Mouse (Mus musculus) E14TG2a.4 (cell line): Measurements from ENCODE around the gene Jmjd8.
A peak's percentile ranks its signal among the peaks of the same experiment; 100 is the strongest.

Experiments used
- H3K27me3 ChIP-seq: 2 replicates; pipeline ENCODE4 v1.6.1; 2014; ENCODE audit warnings: low read length, control low read depth; ENCODE audit not compliant: insufficient read depth
- H3K36me3 ChIP-seq: 2 replicates; pipeline ENCODE4 v1.6.1; 2014; ENCODE audit warnings: low read length, control low read depth; ENCODE audit not compliant: insufficient read depth
- H3K4me1 ChIP-seq: replicated peaks from 2 replicates; pipeline ENCODE4 v1.6.1; 2014; ENCODE audit warnings: low read depth, low read length, control low read depth
- H3K4me3 ChIP-seq: replicated peaks from 2 replicates; pipeline ENCODE4 v1.5.1; 2014; ENCODE audit warnings: mild to moderate bottlenecking, low read length
- H3K9me3 ChIP-seq: 2 replicates; pipeline ENCODE4 v1.6.1; 2014; ENCODE audit warnings: low read length, control low read depth
- CTCF ChIP-seq: conservative IDR thresholded peaks from 2 replicates; pipeline ENCODE4 v1.5.1; 2014; ENCODE audit warnings: low read length
- NANOG ChIP-seq: IDR thresholded peaks from 2 replicates; pipeline ENCODE4 v1.6.1; 2014; ENCODE audit warnings: borderline replicate concordance, low read length, mixed read lengths
- POU5F1 ChIP-seq: IDR thresholded peaks from 2 replicates; pipeline ENCODE4 v1.6.1; 2014; ENCODE audit warnings: low read length, borderline replicate concordance

Gene Jmjd8

GRCm38 (mm10) chr17:25828223-25828594 is 458 bp upstream of the Jmjd8 start:
- Histone ChIP-seq H3K9me3 (no peaks in the 10 kb centered on the region), H3K4me1 (peaks cover 83% of the 10 kb centered on the region), H3K36me3 (peaks cover 65% of the 10 kb centered on the region), H3K4me3 (peak overlapping the region; percentile 95), H3K27me3 (no peaks in the 10 kb centered on the region)
- TF ChIP-seq POU5F1 (no peak), CTCF (no peak), NANOG (no peak)

GRCm38 (mm10) chr17:25829558-25830017 is 921 bp downstream of the Jmjd8 start:
- Histone ChIP-seq H3K27me3 (no peaks in the 10 kb centered on the region), H3K9me3 (no peaks in the 10 kb centered on the region), H3K4me3 (peak overlapping the region; percentile 95), H3K4me1 (peaks cover 86% of the 10 kb centered on the region), H3K36me3 (peaks cover 72% of the 10 kb centered on the region)
- TF ChIP-seq POU5F1 (no peak), CTCF (no peak), NANOG (no peak)

DNA sequence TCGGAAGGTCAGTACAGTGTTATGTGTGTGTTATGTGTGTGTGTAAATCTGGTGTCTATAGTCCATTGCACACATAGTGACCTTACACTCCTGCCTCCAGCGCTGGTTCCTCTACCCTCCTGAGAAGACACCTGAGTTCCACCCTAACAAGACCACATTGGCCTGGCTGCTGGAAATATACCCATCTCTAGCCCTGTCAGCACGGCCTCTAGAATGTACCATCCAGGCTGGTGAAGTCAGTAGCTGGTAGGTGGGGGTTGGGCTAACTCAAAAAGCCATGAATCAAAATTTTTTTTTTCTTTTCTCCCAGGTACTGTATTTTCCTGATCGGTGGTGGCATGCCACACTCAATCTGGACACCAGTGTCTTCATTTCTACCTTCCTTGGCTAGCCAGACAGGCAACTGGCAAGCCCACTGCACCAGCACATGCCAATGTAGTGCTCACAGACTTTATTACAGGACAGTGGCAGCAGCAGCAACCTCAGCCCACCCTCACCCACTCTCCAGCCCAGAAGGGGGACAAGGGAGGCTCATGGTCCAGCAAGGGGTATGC is 1.6 kb downstream of the Jmjd8 start:
- no peaks in the 10 kb centered on the region for H3K9me3 ChIP-seq
- peak overlapping the region; percentile 95 for H3K4me3 ChIP-seq
- peaks cover 74% of the 10 kb centered on the region for H3K36me3 ChIP-seq
- TF ChIP-seq NANOG (no peak), CTCF (no peak), POU5F1 (no peak)
- peaks cover 86% of the 10 kb centered on the region for H3K4me1 ChIP-seq
- no peaks in the 10 kb centered on the region for H3K27me3 ChIP-seq

DNA sequence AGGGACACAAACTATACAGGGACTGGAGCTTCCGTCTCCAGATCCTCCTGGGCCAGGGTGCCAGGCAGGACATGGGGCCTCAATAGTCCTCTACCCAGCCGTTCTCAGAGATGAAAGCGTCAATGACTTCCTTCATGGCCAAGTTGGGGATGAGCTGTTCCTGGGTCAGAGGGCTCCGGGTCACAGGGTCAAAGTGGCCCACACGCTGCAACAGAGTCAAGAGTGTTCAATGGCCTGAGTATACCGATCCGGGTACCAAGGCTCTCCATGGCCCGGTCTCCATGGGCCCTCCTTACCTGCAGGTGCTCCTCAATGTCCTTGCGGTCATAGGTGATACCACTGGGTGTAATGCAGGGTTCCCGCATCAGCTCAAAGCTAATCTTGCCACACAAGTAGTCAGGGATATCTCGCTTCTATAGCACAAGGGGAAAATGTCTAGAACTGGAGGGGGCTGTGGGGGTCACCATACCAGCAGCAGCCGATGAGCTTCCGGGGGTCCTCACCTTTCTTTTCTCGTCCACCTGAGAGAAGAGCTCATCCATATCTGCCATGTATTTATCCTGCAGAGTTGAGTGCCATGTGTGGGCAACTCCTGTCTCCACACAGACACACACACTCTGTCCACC is 2.3 kb downstream of the Jmjd8 start:
- peaks cover 86% of the 10 kb centered on the region for H3K4me1 ChIP-seq
- H3K27me3 ChIP-seq: peaks cover 2% of the 10 kb centered on the region; the same call in 1 of the 2 replicates
- TF ChIP-seq CTCF (no peak), POU5F1 (no peak), NANOG (no peak)
- H3K36me3 ChIP-seq: peaks cover 74% of the 10 kb centered on the region
- H3K4me3 ChIP-seq: peak overlapping the region; percentile 95
- H3K9me3 ChIP-seq: no peaks in the 10 kb centered on the region

DNA sequence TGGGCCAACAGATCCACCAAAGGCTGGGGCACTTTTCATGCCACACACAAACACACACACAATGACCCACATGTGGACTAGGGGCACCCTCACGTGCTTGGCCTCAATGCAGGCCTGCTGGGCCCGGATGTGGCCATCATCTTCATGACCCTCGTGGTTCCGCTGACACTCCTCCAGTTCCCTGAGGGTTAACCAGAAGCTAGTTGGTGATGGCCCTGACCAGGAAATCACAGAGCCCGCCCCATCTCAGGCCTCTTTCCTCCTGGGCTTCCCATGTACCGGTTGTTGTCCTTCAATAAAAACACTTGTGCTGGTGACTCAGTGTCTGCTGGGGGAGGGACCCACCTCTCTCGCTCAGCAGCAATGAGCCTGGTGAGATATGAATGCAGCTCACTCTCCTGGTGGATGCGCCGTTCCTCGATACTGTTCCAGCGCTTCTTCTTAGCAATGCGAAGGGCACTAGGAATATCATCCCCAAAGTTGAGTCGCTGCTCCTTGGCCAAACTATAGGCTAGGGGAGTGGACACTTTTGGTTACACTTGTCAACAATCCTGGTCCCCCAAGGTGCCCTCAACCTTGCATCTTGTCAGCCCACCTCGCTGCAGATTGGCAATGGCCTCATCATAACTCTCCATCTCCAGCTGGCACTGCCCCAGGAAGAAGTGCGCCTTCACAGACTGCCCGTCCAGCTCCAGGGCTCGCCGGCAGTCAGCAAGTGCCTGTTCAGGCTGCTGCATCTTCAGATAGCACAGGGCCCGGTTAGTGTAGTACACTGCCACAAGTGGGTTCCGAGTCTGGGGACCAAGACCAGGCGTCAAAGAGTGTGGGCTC is 3.0 kb downstream of the Jmjd8 start:
- Histone ChIP-seq H3K9me3 (no peaks in the 10 kb centered on the region), H3K4me1 (peaks cover 86% of the 10 kb centered on the region), H3K4me3 (peak overlapping the region; percentile 95), H3K27me3 (peaks cover 9% of the 10 kb centered on the region), H3K36me3 (peaks cover 71% of the 10 kb centered on the region)
- no peak for TF ChIP-seq CTCF
- TF ChIP-seq POU5F1: no peak

- Histone ChIP-seq H3K4me3 (peak overlapping the region; percentile 95), H3K4me1 (peaks cover 85% of the 10 kb centered on the region), H3K27me3 (peaks cover 11% of the 10 kb centered on the region), H3K36me3 (peaks cover 65% of the 10 kb centered on the region), H3K9me3 (no peaks in the 10 kb centered on the region)
- no peak for TF ChIP-seq CTCF
- no peak for TF ChIP-seq POU5F1
- no peak for TF ChIP-seq NANOG
These were observed 4.0 kb downstream of the Jmjd8 start for GRCm38 (mm10) chr17:25832436-25833290.

- Histone ChIP-seq H3K4me3 (peak within 1 kb of the TSS; percentile 95), H3K4me1 (peaks cover 83% of the 10 kb centered on the region)
These were observed 4.6 kb downstream of the Jmjd8 start, which contains the start of gene Stub1 for GRCm38 (mm10) chr17:25833291-25833663. Gene Stub1 (minus strand): TSS chr17:25833404.

GRCm38 (mm10) chr17:25833961-25834594 is 5.4 kb downstream of the Jmjd8 start:
- Histone ChIP-seq H3K27me3 (peaks cover 11% of the 10 kb centered on the region), H3K9me3 (no peaks in the 10 kb centered on the region), H3K4me3 (peak overlapping the region; percentile 95), H3K4me1 (peaks cover 78% of the 10 kb centered on the region), H3K36me3 (peaks cover 71% of the 10 kb centered on the region)
- no peak for TF ChIP-seq NANOG
- no peak for TF ChIP-seq POU5F1
- TF ChIP-seq CTCF: no peak

More at GRCm38 (mm10) chr17:25833291-25833663, 4.6 kb downstream of the Jmjd8 start, which contains the start of gene Stub1:
- no peaks in the 10 kb centered on the region for H3K9me3 ChIP-seq
- H3K36me3 ChIP-seq: peaks cover 65% of the 10 kb centered on the region
- TF ChIP-seq POU5F1: no peak
- no peak for TF ChIP-seq NANOG
- TF ChIP-seq CTCF: no peak
- H3K27me3 ChIP-seq: peaks cover 11% of the 10 kb centered on the region
